Mouse (Mus musculus): ENCODE measurements at regions not wholly inside any gene's neighbourhood (a gene's known extent, or its start where the extent isn't known, plus 50 kb on each side); places are given as distances from the start of the nearest gene placed in this dataset.

GRCm38 (mm10) chr3:148158533-148158932, 831.8 kb downstream of the Adgrl2 start:
- no peak for DNase-seq (ENCODE audit: low spot score in 2 of 2)

DNA sequence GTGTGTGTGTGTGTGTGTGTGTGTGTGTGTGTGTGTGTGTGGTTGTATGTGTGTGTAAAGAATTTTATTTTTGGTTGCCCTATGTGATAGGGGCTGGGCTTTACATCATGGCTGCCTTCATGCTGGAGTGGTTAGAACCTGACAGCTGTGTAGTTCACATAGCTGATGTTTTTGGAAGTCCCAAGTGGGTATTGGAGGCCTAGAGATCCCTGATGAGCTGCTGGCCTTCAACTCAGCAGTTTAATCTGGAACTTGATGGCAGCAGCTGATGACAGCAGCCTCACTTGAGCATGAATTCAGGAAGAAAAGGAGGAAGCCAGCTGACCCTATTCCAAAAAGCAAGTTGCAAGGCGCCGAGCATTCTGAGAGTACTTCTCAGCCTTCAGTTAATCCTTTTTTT, 846.6 kb downstream of the Adgrl2 start:
- DNase-seq (ENCODE audit: low spot score in 2 of 2) = no peak

GRCm38 (mm10) chr3:148136791-148137251, 853.5 kb downstream of the Adgrl2 start:
- DNase-seq (ENCODE audit: low spot score in 2 of 2) = no peak

DNA sequence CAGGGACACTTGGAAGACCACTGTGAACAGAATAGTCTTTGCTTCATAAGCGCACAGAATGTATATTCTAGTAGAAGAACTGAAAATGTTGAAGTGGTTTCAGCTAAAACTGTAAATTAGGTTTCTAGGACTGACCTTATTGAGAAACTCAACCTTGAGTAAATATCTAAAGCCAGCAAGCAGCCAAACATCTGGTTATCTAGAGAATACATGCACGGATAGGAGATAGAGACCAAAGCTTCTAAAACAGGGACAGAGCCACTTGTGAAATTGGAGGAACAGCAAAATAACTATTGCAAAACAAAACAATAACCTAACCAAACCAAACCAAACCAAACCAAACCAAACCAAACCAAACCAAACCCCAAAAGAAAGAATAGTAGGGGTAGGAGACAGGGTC, 855.7 kb downstream of the Adgrl2 start:
- DNase-seq (ENCODE audit: low spot score in 2 of 2) = no peak

GRCm38 (mm10) chr3:148115576-148115975, 874.8 kb downstream of the Adgrl2 start:
- DNase-seq (ENCODE audit: low spot score in 2 of 2) = no peak

DNA sequence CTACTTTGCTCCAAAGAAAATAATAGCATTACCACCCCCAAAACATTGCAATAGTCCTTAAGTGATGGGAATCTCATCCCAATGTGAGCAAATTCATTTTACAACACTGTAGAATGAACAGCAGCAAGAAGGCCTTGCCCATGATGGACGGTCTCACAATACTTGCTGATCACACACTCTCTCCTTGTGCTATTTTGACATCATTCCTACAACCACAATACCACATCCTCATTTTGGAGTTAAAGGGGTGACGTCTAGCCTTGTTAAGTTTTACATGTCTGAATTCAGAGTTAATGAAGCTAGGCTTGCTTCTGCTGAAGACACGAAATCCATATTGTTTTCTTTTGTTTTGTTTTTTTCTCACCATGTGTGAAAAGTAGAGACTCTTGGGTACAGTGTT, 878.2 kb downstream of the Adgrl2 start:
- DNase-seq (ENCODE audit: low spot score in 2 of 2) = no peak

- DNase-seq (ENCODE audit: low spot score in 2 of 2) = no peak
These were observed 883.3 kb downstream of the Adgrl2 start for GRCm38 (mm10) chr3:148107031-148107430.

DNA sequence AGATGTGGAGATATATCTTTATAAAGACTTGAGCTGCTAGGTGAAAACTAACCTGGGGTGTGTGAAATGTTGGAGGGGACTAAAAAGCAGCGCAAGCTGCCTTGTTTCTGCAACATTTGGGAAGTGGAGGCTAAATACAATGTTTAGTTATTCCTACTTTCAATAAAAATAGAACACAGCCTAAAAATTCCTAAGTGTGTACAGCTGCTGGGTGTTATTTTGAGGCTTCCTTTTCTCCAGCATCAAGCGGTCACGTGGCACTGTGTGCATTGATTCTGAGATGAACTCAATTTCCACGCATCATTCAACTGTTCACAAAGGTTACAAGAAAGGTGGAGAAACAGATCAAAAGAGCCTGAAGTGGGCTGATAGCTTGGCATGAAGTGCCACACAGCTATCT, 896.4 kb downstream of the Adgrl2 start:
- DNase-seq (ENCODE audit: low spot score in 2 of 2) = no peak

DNA sequence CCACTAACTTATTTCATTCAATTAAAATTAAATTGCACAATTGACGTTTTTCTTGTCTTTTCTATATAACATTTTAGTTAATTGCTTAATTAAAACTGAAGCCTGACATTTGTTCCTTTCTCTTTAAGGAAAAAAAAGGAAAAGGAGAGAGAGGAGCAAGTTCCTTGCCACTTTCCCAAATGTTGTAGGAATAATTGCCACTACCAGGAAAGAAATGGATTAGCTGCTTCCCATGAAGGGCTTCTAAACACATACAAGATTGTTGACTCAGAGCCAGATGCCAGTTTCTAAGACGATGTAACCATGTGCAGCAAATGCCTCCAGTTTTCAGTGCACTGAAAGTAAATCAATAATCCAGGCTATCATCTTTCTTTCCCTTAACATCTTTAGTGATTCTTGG, 914.5 kb downstream of the Adgrl2 start:
- no peak for DNase-seq (ENCODE audit: low spot score in 2 of 2)

- no peak for DNase-seq (ENCODE audit: low spot score in 2 of 2)
These were observed 923.7 kb downstream of the Adgrl2 start for GRCm38 (mm10) chr3:148066701-148067100.

- no peak for DNase-seq (ENCODE audit: low spot score in 2 of 2)
These were observed 934.3 kb downstream of the Adgrl2 start for GRCm38 (mm10) chr3:148056074-148056473.

- DNase-seq (ENCODE audit: low spot score in 2 of 2) = no peak
These were observed 937.8 kb downstream of the Adgrl2 start for GRCm38 (mm10) chr3:148052516-148052915.

DNA sequence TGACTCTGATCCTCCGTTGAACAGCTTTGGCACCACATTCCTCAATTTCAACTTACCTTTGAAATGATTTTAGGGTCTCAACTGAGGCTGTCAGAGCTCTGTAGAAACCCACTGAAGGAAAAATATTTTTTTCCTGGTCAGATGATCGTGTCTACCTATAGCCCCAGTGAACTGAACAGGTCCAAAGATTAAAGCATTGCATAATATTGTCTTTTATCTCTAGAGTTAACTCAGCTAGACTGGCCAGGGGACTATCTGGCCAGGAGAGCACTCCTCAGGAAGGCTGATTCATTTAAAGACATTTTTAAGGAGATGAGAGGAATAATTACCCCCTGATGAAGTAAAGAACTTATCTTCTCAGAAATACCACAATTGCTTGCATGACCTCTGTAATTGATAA, 942.1 kb downstream of the Adgrl2 start:
- DNase-seq (ENCODE audit: low spot score in 2 of 2) = no peak

GRCm38 (mm10) chr3:148032532-148032931, 957.8 kb downstream of the Adgrl2 start:
- no peak for DNase-seq (ENCODE audit: low spot score in 2 of 2)

DNA sequence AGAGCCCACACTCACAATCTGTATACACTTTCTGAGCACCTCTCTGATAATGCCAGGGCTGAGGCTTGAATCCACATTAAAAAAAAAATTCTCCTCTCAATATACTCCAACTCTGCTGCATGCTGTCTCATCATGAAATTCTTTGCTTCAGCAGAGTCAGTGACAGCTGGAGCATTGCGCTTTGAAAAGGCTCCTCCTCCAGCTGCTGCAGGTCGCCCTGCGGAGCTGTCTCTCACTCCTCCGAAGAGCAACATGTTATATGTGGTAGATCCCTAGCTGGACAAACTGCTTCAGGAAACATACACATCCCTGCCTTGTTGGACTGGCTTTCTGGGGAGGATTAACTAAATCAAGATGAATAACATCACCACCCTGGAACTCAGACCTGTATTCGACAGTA, 984.5 kb downstream of the Adgrl2 start:
- no peak for DNase-seq (ENCODE audit: low spot score in 2 of 2)

- DNase-seq (ENCODE audit: low spot score in 2 of 2) = no peak
These were observed 986.3 kb downstream of the Adgrl2 start for GRCm38 (mm10) chr3:148004006-148004405.

DNA sequence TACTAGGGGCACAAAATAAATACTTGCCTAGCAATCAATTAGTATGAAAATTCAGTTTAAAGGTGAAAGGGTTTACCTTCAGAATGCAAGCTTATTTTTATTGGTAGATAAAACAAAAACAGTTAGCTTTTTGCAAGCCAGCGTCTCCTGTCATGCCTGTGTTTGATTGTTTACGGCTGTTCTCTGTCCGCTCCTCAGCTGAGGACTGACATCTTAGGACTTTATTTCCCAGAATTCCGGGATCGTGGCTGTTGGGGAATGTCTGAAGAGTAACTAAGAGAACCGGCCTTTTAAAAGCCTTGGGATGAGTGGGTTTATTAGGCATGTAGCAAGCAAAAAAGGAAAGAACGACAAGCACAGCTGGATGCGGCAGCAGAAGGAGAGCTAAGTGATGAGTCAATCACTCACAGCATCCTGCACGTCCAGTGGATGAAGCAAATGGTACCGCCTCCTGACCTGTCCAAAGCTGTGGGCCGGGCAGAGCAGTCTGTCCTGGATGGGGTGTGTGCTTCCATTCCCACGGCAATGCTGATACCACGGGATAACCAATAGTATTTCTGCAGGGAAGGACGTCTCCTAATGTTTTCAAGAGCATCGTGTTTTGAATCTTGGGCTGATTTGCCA, 990.9 kb downstream of the Adgrl2 start:
- no peak for DNase-seq (ENCODE audit: low spot score in 2 of 2)

DNA sequence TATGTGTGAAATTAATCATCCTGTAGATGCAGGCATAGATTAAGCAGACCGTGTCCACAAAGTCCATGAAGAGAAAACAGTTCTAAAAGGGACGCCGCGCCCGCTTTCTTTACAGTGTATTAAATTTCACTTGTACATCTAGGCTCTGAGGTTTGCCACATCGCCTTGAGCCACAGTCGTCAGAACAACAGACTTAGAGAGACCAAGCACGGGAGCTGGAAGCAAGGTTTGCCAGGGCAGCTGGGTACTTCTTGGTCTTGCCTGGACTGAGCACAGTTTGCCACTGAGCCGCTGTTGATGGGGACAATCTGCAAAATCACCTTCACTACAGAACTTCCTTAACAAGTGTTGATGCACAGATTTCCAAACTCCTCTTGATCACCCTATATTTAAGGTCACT, 998.6 kb downstream of the Adgrl2 start:
- DNase-seq (ENCODE audit: low spot score in 2 of 2) = no peak

- DNase-seq (ENCODE audit: low spot score in 2 of 2) = no peak
These were observed 999.5 kb downstream of the Adgrl2 start for GRCm38 (mm10) chr3:147990831-147991230.

- no peak for DNase-seq (ENCODE audit: low spot score in 2 of 2)
These were observed 1007.5 kb downstream of the Adgrl2 start for GRCm38 (mm10) chr3:147982831-147983230.

DNA sequence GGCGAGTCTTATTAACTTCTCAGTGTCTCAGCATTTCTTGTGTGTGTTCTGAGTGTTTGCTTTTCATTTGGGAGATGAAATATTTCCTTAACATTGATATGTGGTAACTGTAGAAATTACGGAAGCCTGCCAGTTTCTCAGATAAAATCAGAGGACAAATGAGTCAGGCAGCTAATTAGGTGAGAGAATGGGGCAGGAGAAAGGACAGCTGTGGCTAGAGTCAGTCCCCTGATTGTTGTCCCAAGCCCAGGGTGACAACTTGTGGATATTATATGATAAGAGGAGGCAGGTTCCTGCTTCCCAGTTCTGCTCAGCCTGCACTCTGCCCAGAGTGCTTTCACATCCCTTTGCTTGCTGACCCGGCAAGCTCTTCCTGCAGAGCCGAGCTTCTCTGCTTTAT, 1008.7 kb downstream of the Adgrl2 start:
- no peak for DNase-seq (ENCODE audit: low spot score in 2 of 2)

DNA sequence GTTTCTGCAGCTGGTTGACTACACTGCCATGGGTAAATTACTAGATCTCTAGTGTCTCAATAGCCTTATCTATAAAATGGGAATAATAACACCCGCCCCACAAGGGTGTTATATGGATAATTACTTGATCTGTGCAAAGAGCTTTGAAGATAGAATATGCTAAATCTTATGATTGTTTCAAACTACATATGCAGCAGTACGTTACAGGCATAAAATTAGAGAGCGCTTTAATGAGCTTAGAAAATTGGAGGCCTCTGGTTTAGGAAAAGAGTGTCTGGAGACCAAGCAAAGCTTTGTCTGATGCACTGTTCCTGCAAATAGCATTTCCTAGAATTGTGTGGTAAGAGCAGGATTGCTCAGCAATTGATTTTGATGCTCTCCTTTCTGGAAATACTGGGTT, 1013.8 kb downstream of the Adgrl2 start:
- DNase-seq (ENCODE audit: low spot score in 2 of 2) = no peak

DNA sequence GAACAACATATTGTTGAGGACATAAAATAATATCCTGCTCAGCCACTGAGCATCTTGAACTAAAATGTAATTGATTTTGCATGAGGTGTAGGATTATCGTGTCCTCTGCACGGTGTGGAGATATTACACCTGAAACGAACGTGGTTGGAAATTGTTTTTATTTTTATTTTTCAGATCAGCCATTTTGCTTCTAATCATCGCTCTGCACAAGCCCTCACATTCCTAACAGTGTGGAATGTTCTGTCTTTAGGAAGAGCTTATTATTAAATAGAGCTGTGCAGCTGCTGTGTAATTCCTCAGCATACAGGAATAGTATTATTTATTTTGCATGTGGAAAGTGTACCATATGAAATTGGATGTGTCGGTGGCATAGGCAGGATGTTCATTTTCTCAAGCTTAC, 1014.3 kb downstream of the Adgrl2 start:
- DNase-seq (ENCODE audit: low spot score in 2 of 2) = no peak

GRCm38 (mm10) chr3:147975500-147975899, 1014.9 kb downstream of the Adgrl2 start:
- no peak for DNase-seq (ENCODE audit: low spot score in 2 of 2)

Measured in urinary bladder, postnatal 36 days (tissue).